Mouse (Mus musculus): ENCODE data around the gene Ybx1. TPM values are rescaled to one million over a fixed set of nuclear protein-coding genes. Genes with fewer than 3 reads are reported as not detected.

Gene Ybx1
- polyA plus RNA-seq, 1 experiment: 156 TPM

DNA sequence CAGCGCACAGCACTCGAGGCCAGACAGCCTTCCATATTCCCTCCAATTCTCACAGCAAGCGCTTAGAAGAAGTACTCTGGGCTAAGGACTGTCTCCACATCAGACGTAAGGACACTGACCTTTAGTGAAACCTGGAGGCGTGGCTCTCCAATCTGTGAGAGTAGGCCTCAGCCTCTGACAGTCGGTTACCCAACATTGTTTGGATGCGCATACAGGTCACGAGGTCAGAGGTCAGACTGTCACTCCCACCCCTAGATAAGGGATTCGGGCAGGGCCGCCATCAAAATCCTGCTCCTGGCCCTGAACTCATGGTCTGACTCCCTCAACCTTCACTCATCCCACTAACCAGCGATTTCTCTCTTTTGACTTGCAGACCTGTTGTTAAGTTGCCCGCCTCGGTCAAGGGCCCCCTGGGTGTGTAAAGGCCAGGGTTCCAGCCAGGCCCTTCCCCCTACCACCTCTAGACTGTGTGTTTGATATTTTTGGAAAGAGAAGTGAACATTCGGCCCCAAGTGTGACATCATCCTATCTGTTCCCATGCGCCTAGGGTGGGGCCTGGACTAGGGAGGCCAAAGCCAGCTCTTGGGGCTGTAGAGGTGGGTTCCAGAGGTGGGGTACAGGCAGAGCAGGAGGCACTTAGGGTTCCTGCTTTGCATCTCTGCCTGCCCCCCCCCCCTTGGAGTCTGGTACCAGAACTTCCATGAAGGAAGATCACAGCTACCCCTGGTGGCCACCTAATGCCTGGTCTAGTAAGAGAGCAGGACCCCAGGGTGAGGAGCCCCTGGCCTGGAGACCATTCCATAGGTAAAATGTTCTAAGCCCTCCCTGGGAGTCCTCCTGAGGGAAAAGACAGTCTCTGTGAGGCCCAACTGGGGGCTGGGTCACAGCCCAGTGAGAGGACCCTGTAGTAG, 34.8 kb downstream of the Ybx1 start:
- Histone ChIP-seq H3K27me3 (ENCODE audit: control insufficient read depth, insufficient read depth, low read length) (no peaks in the 10 kb centered on the region), H3K27ac (ENCODE audit: control insufficient read depth, insufficient read depth, low read length) (no peak overlapping the region), H3K4me3 (ENCODE audit: control insufficient read depth, insufficient read depth, low read length) (no peak overlapping the region), H3K4me1 (replicated peaks; ENCODE audit: control insufficient read depth, insufficient read depth, low read length) (peaks cover 5% of the 10 kb centered on the region), H3K36me3 (ENCODE audit: control insufficient read depth, insufficient read depth, low read length) (no peaks in the 10 kb centered on the region)
- no peak for DNase-seq
- TF ChIP-seq CTCF (IDR thresholded peaks at IDR 0.05; ENCODE audit: borderline replicate concordance, control insufficient read depth, extremely low read depth, insufficient read depth, low read length, poor library complexity) (no peak), POLR2A (IDR thresholded peaks at IDR 0.05; ENCODE audit: control insufficient read depth, extremely low read depth, insufficient read depth, low read length, poor library complexity) (no peak)
- WGBS: 96% methylated on average over 15 of the region's 15 CpGs

DNA sequence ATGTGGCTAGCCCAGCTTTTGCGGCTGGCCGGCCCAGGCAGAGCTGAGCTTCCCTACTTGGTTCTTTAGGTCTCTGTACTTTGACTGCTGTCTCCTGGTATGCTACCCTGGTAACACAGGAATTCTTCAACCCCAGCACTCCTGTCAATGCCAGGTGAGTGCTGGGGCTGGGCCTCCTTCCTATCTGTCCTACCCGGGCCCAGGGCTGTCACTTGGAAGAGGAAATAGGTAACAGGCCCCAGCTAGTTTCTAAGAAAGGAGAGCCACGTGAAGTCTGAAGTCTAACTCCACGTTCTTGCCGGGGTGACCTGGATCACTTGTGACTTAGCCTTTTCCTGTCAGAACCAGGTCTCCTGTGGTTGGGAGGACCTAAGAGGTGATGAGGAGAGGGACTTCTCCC, 37.3 kb downstream of the Ybx1 start:
- DNase-seq: no peak
- Histone ChIP-seq H3K4me3 (ENCODE audit: control insufficient read depth, insufficient read depth, low read length) (no peak overlapping the region), H3K27ac (ENCODE audit: control insufficient read depth, insufficient read depth, low read length) (no peak overlapping the region), H3K27me3 (ENCODE audit: control insufficient read depth, insufficient read depth, low read length) (no peaks in the 10 kb centered on the region), H3K4me1 (replicated peaks; ENCODE audit: control insufficient read depth, insufficient read depth, low read length) (peaks cover 3% of the 10 kb centered on the region), H3K36me3 (ENCODE audit: control insufficient read depth, insufficient read depth, low read length) (no peaks in the 10 kb centered on the region)
- WGBS: 72% methylated on average over 6 of the region's 6 CpGs
- TF ChIP-seq POLR2A (IDR thresholded peaks at IDR 0.05; ENCODE audit: control insufficient read depth, extremely low read depth, insufficient read depth, low read length, poor library complexity): no peak
- no peak for TF ChIP-seq CTCF (IDR thresholded peaks at IDR 0.05; ENCODE audit: borderline replicate concordance, control insufficient read depth, extremely low read depth, insufficient read depth, low read length, poor library complexity)

GRCm38 (mm10) chr4:119255351-119255750, 39.1 kb downstream of the Ybx1 start, which contains the start of gene Cldn19:
Gene Cldn19, plus strand, starts transcription at chr4:119255414.
- Histone ChIP-seq H3K4me1 (replicated peaks; ENCODE audit: control insufficient read depth, insufficient read depth, low read length) (peaks cover 3% of the 10 kb centered on the region), H3K27me3 (ENCODE audit: control insufficient read depth, insufficient read depth, low read length) (no peaks in the 10 kb centered on the region), H3K27ac (ENCODE audit: control insufficient read depth, insufficient read depth, low read length) (no peak within 1 kb of the TSS), H3K4me3 (ENCODE audit: control insufficient read depth, insufficient read depth, low read length) (no peak within 1 kb of the TSS), H3K36me3 (ENCODE audit: control insufficient read depth, insufficient read depth, low read length) (no peaks in the 10 kb centered on the region)
- 93% methylated on average over 12 of the region's 12 CpGs for WGBS
- TF ChIP-seq CTCF (IDR thresholded peaks at IDR 0.05; ENCODE audit: borderline replicate concordance, control insufficient read depth, extremely low read depth, insufficient read depth, low read length, poor library complexity) (no peak), POLR2A (IDR thresholded peaks at IDR 0.05; ENCODE audit: control insufficient read depth, extremely low read depth, insufficient read depth, low read length, poor library complexity) (no peak)
- no peak for DNase-seq

DNA sequence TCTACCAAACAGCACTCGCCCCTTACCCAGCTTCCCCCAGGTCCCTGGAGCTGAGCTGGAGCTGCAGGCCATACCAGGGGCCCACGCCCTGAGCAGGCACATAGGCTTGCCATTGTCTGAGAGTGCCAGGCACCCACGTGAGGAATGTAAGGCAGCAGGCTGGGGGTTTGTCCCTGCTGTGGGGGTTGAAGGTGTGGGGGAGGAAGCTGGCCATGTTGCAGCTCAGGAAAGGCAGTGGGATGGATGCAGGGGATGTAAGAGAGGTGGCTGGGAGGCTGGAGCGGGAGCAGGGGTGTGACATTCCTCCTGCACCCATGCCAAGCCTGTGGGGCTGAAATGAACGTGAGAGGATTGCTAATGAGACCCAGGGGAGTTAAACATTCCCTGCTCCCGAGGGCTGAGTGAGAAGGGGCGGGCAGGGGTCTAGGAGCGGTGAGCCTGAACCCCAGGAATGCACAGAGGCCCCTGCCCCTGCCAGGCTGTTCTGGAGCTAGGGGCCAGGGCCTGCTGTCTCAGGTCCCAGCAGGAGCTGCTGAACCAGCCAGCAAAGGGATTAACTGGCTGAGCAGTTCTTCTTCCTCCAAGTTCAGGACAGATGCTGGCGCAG, 40.3 kb downstream of the Ybx1 start:
- H3K4me1 ChIP-seq (replicated peaks; ENCODE audit: control insufficient read depth, insufficient read depth, low read length): peaks cover 3% of the 10 kb centered on the region
- no peak for DNase-seq
- no peak for TF ChIP-seq CTCF (IDR thresholded peaks at IDR 0.05; ENCODE audit: borderline replicate concordance, control insufficient read depth, extremely low read depth, insufficient read depth, low read length, poor library complexity)
- TF ChIP-seq POLR2A (IDR thresholded peaks at IDR 0.05; ENCODE audit: control insufficient read depth, extremely low read depth, insufficient read depth, low read length, poor library complexity): no peak
- H3K4me3 ChIP-seq (ENCODE audit: control insufficient read depth, insufficient read depth, low read length): no peak overlapping the region
- no peaks in the 10 kb centered on the region for H3K36me3 ChIP-seq (ENCODE audit: control insufficient read depth, insufficient read depth, low read length)
- H3K27ac ChIP-seq (ENCODE audit: control insufficient read depth, insufficient read depth, low read length): no peak overlapping the region
- 84% methylated on average over 9 of the region's 9 CpGs for WGBS
- H3K27me3 ChIP-seq (ENCODE audit: control insufficient read depth, insufficient read depth, low read length): no peaks in the 10 kb centered on the region

DNA sequence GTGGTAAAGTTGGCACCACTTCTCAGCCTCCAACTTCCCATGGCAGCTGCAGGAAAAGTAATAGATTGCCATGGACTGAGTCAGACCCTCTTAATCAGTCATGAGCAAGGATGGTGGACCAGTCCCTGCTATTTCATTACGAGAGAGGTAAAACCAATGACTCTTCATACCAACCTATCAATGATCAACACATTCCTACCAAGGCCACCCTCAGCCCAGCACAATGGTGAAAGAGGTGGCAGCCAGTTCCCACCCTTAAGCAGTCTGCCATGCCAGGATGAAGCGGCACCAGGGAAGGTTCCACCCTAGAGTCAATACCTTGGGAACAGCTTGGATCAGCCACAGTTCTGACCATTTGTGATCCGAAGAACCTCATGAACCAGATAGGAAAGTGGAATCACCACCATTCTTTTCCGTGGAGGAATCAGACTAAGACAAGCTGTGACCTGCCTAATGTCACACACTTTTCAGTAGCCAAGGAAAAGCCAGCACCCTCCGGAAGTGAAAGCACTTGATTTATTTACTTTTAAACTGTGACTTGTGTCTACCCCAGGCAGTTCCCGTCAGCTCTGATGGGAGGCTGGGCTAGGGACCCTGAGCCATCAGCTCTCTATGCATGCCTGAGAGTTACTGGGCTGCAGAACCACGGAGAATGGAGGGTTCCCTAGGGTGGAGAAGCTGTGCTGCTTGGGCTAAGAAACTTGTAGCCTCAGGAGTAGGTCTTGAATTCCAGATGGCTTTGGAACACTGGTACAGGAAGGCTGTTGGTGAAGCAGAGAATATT, 42.2 kb downstream of the Ybx1 start:
- 73% methylated on average over 7 of the region's 7 CpGs for WGBS
- no peak overlapping the region for H3K27ac ChIP-seq (ENCODE audit: control insufficient read depth, insufficient read depth, low read length)
- 0 out of 2 replicates have a peak, but pooled peaks cover under 1% of the 10 kb centered on the region for H3K4me1 ChIP-seq (replicated peaks; ENCODE audit: control insufficient read depth, insufficient read depth, low read length)
- no peak for TF ChIP-seq CTCF (IDR thresholded peaks at IDR 0.05; ENCODE audit: borderline replicate concordance, control insufficient read depth, extremely low read depth, insufficient read depth, low read length, poor library complexity)
- TF ChIP-seq POLR2A (IDR thresholded peaks at IDR 0.05; ENCODE audit: control insufficient read depth, extremely low read depth, insufficient read depth, low read length, poor library complexity): no peak
- no peak overlapping the region for H3K4me3 ChIP-seq (ENCODE audit: control insufficient read depth, insufficient read depth, low read length)
- DNase-seq: no peak
- H3K27me3 ChIP-seq (ENCODE audit: control insufficient read depth, insufficient read depth, low read length): no peaks in the 10 kb centered on the region
- H3K36me3 ChIP-seq (ENCODE audit: control insufficient read depth, insufficient read depth, low read length): no peaks in the 10 kb centered on the region

DNA sequence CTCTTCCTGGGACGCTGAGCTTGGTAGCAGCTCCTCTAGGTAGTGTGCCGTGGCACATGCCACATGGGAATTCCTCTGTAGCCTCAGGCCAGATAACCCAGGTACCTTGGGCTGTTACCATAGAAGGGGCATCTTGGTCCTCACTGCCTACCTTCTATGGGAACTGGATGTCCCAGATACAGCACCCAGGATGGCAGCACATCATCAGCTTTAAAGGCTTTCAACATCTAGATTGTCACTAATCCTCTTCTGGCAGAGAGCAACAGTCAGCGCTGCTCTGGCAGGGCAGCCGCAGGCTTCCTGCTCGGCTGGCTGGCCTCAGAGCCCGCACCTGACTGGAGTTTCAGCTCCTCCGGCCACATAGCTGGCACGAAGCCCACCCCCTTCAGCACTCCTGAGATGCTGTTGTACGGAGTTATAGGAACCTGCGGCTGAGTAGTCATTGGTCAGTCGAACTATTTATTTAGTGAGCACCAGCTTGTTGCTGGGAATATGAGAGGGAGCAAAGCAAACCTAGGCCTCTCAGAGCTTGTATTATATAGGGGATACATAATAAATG, 45.9 kb downstream of the Ybx1 start:
- Histone ChIP-seq H3K4me1 (replicated peaks; ENCODE audit: control insufficient read depth, insufficient read depth, low read length) (peaks cover 17% of the 10 kb centered on the region), H3K36me3 (ENCODE audit: control insufficient read depth, insufficient read depth, low read length) (no peaks in the 10 kb centered on the region), H3K4me3 (ENCODE audit: control insufficient read depth, insufficient read depth, low read length) (no peak overlapping the region), H3K27me3 (ENCODE audit: control insufficient read depth, insufficient read depth, low read length) (no peaks in the 10 kb centered on the region), H3K27ac (ENCODE audit: control insufficient read depth, insufficient read depth, low read length) (no peak overlapping the region)
- no peak for DNase-seq
- WGBS: 90% methylated on average over 11 of the region's 11 CpGs
- TF ChIP-seq CTCF (IDR thresholded peaks at IDR 0.05; ENCODE audit: borderline replicate concordance, control insufficient read depth, extremely low read depth, insufficient read depth, low read length, poor library complexity) (no peak), POLR2A (IDR thresholded peaks at IDR 0.05; ENCODE audit: control insufficient read depth, extremely low read depth, insufficient read depth, low read length, poor library complexity) (no peak)

Measured in thymus, adult 2 months (tissue).